Comparison of ENCODE assay signal across 8 mouse cellular contexts in genomic region chr5:44483426-44484106, GRCm38 (mm10).
DNase-seq lines count a peak whose midpoint lies in the region; ATAC-seq lines count a peak whose summit lies in the region.

No protein-coding gene starts in this region.

- DNase-seq in 416B (ENCODE audit: low read depth) (peak; percentile 31), ZHBTc4 (ENCODE audit: low read depth, low spot score) (peak; percentile 10)
- DNase-seq in frontal cortex, postnatal 14 days (ENCODE audit: low spot score in 2 of 2), result peak; percentile 29 to 38
- DNase-seq in layer of hippocampus, postnatal 14 days (ENCODE audit: low spot score in 2 of 2), result peak; percentile 19 to 68
- no peak for DNase-seq in gastrocnemius, adult 8-10 months (ENCODE audit: low spot score in 2 of 2)
- DNase-seq in thymus, postnatal 36 days, result no peak

- H3K4me1 ChIP-seq in neural tube, embryonic 13.5 days (replicated peaks), result peaks cover 19% of the 10 kb centered on the region
- H3K4me1 ChIP-seq in intestine, embryonic 15.5 days (replicated peaks), result no peaks in the 10 kb centered on the region

- no peak overlapping the region for H3K27ac ChIP-seq in neural tube, embryonic 13.5 days (replicated peaks)
- H3K27ac ChIP-seq in intestine, embryonic 15.5 days, result no peak overlapping the region

- peak; percentile 90 for ATAC-seq in neural tube, embryonic 13.5 days (ENCODE audit: low read depth)
- ATAC-seq in intestine, embryonic 15.5 days, result no peak

- H3K36me3 ChIP-seq in neural tube, embryonic 13.5 days, result no peaks in the 10 kb centered on the region
- H3K36me3 ChIP-seq in intestine, embryonic 15.5 days, result no peaks in the 10 kb centered on the region

- no peak overlapping the region for H3K4me3 ChIP-seq in neural tube, embryonic 13.5 days
- H3K4me3 ChIP-seq in intestine, embryonic 15.5 days (replicated peaks), result no peak overlapping the region

- 0 out of 2 replicates have a peak, but pooled peaks cover 5% of the 10 kb centered on the region for H3K27me3 ChIP-seq in neural tube, embryonic 13.5 days
- H3K27me3 ChIP-seq in intestine, embryonic 15.5 days (replicated peaks), result no peaks in the 10 kb centered on the region

- H3K4me2 ChIP-seq in neural tube, embryonic 13.5 days, result 0 out of 2 replicates have a peak overlapping the region, but pooled peaks have one; percentile 21
- no peak overlapping the region for H3K4me2 ChIP-seq in intestine, embryonic 15.5 days (replicated peaks)

- H3K9me3 ChIP-seq in neural tube, embryonic 13.5 days, result no peaks in the 10 kb centered on the region
- H3K9me3 ChIP-seq in intestine, embryonic 15.5 days, result no peaks in the 10 kb centered on the region

- WGBS in neural tube, embryonic 13.5 days, result 70% methylated on average over 11 of the region's 11 CpGs
- 72% methylated on average over 11 of the region's 11 CpGs for WGBS in intestine, embryonic 15.5 days

- no peak overlapping the region for H3K9ac ChIP-seq in neural tube, embryonic 13.5 days
- H3K9ac ChIP-seq in intestine, embryonic 15.5 days, result no peak overlapping the region

Comparison
In these comparisons a context has a peak if more than half of its experiments do, and no peak if none do; other contexts are left out.
1. DNase-seq: peak in 416B (single experiment), ZHBTc4 (single experiment), frontal cortex, postnatal 14 days (2 of 2) and layer of hippocampus, postnatal 14 days (2 of 2); none in gastrocnemius, adult 8-10 months (0 of 2) and thymus, postnatal 36 days (0 of 2).